Mouse (Mus musculus) small intestine, adult 2 months (tissue): ENCODE data around the gene Myo1a.

Source experiments
- CTCF ChIP-seq: fragments of 200-500 bp; IDR thresholded peaks from 2 replicates; pipeline ENCODE4 v1.5.1; 2012; ENCODE audit warnings: low read depth, mild to moderate bottlenecking, control low read depth, inconsistent platforms, low read length, moderate library complexity, mixed read lengths; ENCODE audit not compliant: insufficient replicate concordance, insufficient read length; ENCODE audit errors: extremely low read depth
- POLR2A ChIP-seq: fragments of 200-500 bp; IDR thresholded peaks from 2 replicates; pipeline ENCODE4 v1.6.1; 2012; ENCODE audit warnings: low read depth, mild to moderate bottlenecking, control low read depth, inconsistent platforms, low read length, moderate library complexity

GRCm38 (mm10) chr10:127730933-127731310, 26.0 kb downstream of the Myo1a start:
- TF ChIP-seq CTCF (no peak), POLR2A (no peak)
